Mouse (Mus musculus) megakaryocyte progenitor cell, adult 5-6 weeks (primary cell): ENCODE data around the gene 1700109H08Rik. TPM values are rescaled to one million over a fixed set of nuclear protein-coding genes. Genes with fewer than 3 reads are reported as not detected.
A peak's percentile ranks its signal among the peaks of the same experiment; 100 is the strongest.
"Not testable (repeated sequence)": the region's sequence is repeated elsewhere in the genome, so short reads cannot be mapped to it uniquely, and the experiment has no call there.

ENCODE experiments used
- ATAC-seq: replicated peaks from 2 replicates; pipeline ENCODE4 v1.8.0; 2016; ENCODE audit warnings: mild to moderate bottlenecking, moderate TSS enrichment, inconsistent platforms; ENCODE audit not compliant: poor library complexity
- total RNA-seq, 2 experiments: library from RNA; stranded (forward) in 1 of 2; stranded (reverse) in 1 of 2; fragments of 157-497, 149-512 nt in 1 of 2; fragments of 200-1000 nt in 1 of 2; gene quantifications; 2 replicates each; pipeline versions ENCODE4 v1.2.3 to v1.2.4; 2015 to 2017

1700109H08Rik gene
- total RNA-seq, 2 experiments from 2014 or later = 14.0 to 34.3 TPM

GRCm38 (mm10) chr5:3597171-3597570 lies 25.8 kb downstream of the 1700109H08Rik start:
- ATAC-seq = no peak

DNA sequence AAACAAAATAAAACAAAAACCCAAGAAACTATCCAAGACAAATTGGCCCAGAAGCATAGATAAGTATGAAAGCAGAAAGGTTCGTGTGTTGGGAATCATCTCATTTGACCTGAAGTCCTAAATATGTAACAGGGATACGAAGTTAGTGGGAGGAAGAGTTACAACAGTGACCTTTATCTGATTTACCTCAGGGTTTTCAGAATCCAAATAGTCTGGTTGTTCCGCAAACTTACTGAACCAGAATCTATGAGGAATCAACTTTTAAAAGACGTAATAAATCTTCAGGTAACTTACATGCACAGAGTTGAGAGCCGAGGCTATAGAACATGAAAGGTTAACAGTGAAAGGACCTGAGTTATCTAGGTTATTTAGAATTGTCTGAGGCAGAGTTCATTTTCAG lies 27.4 kb downstream of the 1700109H08Rik start:
- no peak for ATAC-seq

GRCm38 (mm10) chr5:3600298-3600697 lies 28.9 kb downstream of the 1700109H08Rik start:
- no peak for ATAC-seq

- no peak for ATAC-seq
These were observed 29.4 kb downstream of the 1700109H08Rik start for GRCm38 (mm10) chr5:3600790-3601189.

DNA sequence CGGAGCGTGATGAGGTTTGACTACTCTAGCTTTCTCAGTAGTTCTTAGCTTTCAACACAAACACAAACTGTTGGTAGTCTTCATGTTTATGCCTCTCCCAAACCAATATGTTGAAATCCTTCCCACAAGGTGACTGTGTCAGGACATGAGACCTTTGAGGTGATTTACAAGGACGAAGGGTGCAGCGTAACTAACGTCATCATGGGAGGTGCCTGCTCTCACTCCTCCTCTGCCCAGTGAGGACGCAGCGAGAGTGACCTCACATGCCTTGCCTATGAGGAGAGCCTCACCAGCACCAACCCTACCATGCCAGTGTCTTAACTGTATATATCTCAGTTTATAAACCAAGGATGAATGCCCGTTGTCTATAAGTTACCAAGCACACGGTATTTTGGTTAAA lies 35.7 kb downstream of the 1700109H08Rik start:
- no peak for ATAC-seq

- no peak for ATAC-seq
These were observed 37.9 kb downstream of the 1700109H08Rik start for GRCm38 (mm10) chr5:3609241-3609640.

DNA sequence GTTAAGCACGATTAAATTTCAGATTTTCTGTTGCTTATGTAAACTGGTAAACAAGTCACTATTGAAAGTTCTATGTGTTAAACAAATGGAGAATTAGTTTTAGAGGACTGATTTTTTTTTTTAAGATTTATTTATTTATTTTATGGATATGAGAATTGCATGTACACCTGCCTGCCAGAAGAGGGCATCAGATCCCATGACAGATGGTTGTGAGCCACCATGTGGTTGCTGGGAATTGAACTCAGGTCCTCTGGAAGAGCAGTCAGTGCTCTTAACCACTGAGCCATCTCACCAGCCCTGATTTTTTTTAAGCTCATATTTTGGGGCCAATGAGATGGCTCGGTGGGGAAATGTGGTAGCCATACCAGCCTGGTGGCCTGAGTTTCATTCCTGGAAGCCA lies 40.5 kb downstream of the 1700109H08Rik start:
- not testable (repeated sequence) for ATAC-seq

GRCm38 (mm10) chr5:3620486-3620885 lies 49.1 kb downstream of the 1700109H08Rik start:
- ATAC-seq = no peak

DNA sequence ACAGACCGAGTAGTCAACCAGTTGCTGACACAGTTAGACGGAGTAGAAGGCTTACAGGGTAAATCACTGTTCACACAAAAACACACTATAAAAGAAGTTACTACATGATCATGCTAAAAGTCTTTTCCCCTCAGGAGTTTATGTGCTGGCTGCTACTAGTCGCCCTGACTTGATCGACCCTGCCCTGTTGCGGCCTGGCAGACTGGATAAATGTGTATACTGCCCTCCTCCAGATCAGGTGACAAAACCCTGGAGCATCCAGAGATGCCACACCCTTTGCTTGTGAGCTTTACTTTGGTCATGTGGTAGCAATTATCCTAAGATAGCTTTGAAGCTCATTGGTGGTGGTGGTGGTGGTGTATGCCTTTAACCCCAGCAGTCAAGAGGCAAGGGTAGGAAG lies 58.7 kb downstream of the 1700109H08Rik start:
- ATAC-seq = no peak

DNA sequence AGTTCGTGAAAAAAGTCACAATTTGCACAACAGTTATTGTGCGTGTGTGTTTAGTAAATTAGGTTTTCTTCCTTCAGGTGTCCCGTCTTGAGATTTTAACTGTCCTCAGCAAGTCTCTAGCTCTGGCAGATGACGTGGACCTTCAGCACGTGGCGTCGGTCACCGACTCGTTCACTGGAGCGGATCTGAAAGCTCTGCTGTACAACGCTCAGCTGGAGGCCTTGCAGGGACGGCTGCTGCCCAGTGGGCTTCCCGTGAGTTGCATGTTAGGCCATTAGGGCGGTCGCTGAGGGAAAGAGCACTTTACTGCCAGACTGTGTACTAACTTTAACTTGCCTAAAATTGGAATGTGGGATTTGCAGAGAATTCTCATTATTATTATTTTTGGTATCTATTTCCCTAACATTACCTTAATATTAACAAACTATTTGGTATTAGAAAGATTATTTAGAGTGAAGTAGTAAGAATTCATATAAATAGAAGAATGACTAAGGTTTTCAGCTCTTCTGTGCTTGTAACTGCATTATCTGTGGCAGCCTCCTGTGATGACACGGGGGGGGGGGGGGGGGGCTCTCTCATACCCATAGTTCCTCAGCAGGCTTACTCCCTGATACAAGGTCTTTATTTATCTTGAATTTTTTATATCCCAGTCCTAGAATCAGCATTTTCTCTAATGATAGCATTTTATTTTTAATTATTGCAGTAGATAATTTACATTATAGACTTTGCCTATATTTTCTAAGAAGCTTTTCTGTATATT lies 60.3 kb downstream of the 1700109H08Rik start:
- ATAC-seq = peak; percentile 70

DNA sequence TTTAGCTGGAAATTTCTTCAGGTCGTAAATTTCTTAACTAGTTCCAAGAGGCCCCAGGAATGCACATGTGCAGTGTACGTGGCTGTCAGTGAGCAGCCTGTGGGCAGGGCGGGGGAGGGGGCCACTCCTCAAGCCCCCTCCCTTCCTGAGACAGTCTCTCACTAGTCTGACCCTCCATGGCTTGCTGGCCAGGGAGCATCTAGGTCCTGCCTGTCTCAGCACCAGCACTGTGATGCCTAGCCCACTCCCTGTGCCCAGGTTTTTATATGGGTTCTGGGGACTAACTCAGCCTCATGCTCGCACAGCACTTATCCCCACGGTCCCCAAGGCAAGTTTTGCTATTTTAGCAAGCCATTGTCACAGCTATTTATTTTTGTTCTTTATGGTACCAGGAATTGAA lies 60.9 kb downstream of the 1700109H08Rik start:
- no peak for ATAC-seq

DNA sequence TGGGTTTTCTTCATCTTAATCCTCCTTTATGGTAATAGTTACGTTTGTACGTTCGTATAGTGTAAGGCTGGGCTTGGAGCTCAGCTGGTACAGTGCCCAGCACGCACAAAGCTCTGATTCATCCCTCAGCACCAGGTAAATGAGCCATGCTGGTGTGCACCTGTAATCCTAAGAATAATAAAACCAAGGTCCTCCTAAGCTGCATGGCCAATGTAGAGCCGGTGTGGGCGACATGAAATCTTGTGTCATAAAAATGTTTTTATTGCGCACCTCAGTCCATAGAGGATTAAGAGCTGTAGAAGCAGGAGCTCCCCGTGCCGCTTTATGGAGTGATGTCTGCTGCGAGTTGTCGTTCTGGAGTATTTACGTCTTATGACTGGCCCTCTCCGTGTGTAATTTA lies 61.9 kb downstream of the 1700109H08Rik start:
- no peak for ATAC-seq

- peak; percentile 67 for ATAC-seq
These were observed 62.6 kb downstream of the 1700109H08Rik start for GRCm38 (mm10) chr5:3633951-3634350.

Other genes starting within 250 kb of the 1700109H08Rik start
- gene Cdk6, start 230.1 kb upstream of the 1700109H08Rik start, total RNA-seq (2015) = 257 and 285 TPM in 2 replicates
- 138 and 227 TPM in 2 replicates for gene Cdk6, start 230.1 kb upstream of the 1700109H08Rik start, total RNA-seq (2017)
- gene Fam133b, start 27.7 kb upstream of the 1700109H08Rik start, total RNA-seq (2015) = 82.1 and 105 TPM in 2 replicates
- gene Fam133b, start 27.7 kb upstream of the 1700109H08Rik start, total RNA-seq (2017) = 98.5 and 129 TPM in 2 replicates
- 18.6 and 34.9 TPM in 2 replicates for gene Pex1, start 24.5 kb downstream of the 1700109H08Rik start, total RNA-seq (2015)
- 17.3 and 19.4 TPM in 2 replicates for gene Pex1, start 24.5 kb downstream of the 1700109H08Rik start, total RNA-seq (2017)
- gene Rbm48, start 25.0 kb downstream of the 1700109H08Rik start, total RNA-seq (2015) = 13.0 and 15.4 TPM in 2 replicates
- 27.4 and 32.4 TPM in 2 replicates for gene Rbm48, start 25.0 kb downstream of the 1700109H08Rik start, total RNA-seq (2017)
- not detected in 2 replicates for gene Tmbim7, start 79.6 kb downstream of the 1700109H08Rik start, total RNA-seq (2015)
- 0.68 TPM in 1 of 2 replicates, not detected in the other for gene Tmbim7, start 79.6 kb downstream of the 1700109H08Rik start, total RNA-seq (2017)
- 112 and 131 TPM in 2 replicates for gene Gatad1, start 85.6 kb downstream of the 1700109H08Rik start, total RNA-seq (2015)
- gene Gatad1, start 85.6 kb downstream of the 1700109H08Rik start, total RNA-seq (2017) = 179 and 200 TPM in 2 replicates
- 22.9 and 25.9 TPM in 2 replicates for gene Ankib1, start 231.4 kb downstream of the 1700109H08Rik start, total RNA-seq (2015)
- 31.0 and 34.5 TPM in 2 replicates for gene Ankib1, start 231.4 kb downstream of the 1700109H08Rik start, total RNA-seq (2017)
- gene Krit1, start 231.6 kb downstream of the 1700109H08Rik start, total RNA-seq (2015) = 50.4 and 69.6 TPM in 2 replicates
- 40.6 and 61.2 TPM in 2 replicates for gene Krit1, start 231.6 kb downstream of the 1700109H08Rik start, total RNA-seq (2017)